ENCODE assay signal across 17 mouse cellular contexts in the genomic region with DNA sequence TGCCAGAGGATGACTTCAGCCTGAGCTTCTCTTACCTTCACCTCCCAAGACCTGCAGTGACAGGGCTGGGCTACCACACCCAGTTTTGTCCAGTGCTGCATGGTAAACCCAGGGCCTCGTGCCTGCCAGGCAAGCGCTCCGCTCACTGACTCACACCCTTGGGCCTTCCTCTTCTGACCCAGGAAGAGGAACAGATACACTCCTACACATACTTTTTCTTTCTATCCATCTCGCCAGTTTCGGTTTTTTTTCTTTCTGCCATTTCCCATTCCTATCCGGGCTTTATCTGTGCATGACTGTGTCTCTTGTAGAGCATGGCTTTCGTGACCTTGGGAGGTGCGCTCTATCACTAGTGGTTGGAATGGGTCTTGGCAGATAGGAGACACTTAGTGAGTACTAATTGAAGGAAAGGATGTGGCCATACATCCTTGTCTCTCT. TPM values are rescaled to one million over a fixed set of nuclear protein-coding genes. Genes with fewer than 3 reads are reported as not detected.
DNase-seq lines count a peak whose midpoint lies in the region; ATAC-seq and TF ChIP-seq lines count a peak whose summit lies in the region.
"Had no signal": no experiment of that assay in that cellular context is flagged by ENCODE, and none has a peak within 500 bp of the region (broad histone marks: within the 10 kb centered on the region; RNA-seq: fewer than 3 reads in every experiment).

No protein-coding gene starts in this region.

- 0 out of 2 replicates have a peak, but pooled peaks cover 2% of the 10 kb centered on the region for H3K36me3 ChIP-seq in liver, adult 2 months (ENCODE audit: control insufficient read depth, insufficient read depth, low read length)
- H3K36me3 ChIP-seq: hindbrain, embryonic 13.5 days had no signal

- no peak overlapping the region for H3K4me3 ChIP-seq in liver, adult 2 months (ENCODE audit: insufficient read depth, low read depth, low read length)
- H3K4me3 ChIP-seq: hindbrain, embryonic 13.5 days had no signal

- TF ChIP-seq POLR2A in liver, adult 2 months (IDR thresholded peaks at IDR 0.05; ENCODE audit: extremely low read depth, insufficient read depth, low read length): no peak

- peaks cover 24% of the 10 kb centered on the region for H3K4me1 ChIP-seq in liver, adult 2 months (ENCODE audit: control insufficient read depth, insufficient read depth, low read length)

- no peak overlapping the region for H3K9ac ChIP-seq in liver, adult 2 months (ENCODE audit: low read depth, low read length)
- H3K9ac ChIP-seq: forebrain, postnatal 0 days; hindbrain, embryonic 13.5 days had no signal

- peak; percentile 44; the same call in 1 of the 2 replicates for ATAC-seq in megakaryocyte progenitor cell, adult 5-6 weeks (replicated peaks; ENCODE audit: poor library complexity)
- ATAC-seq: activated CD4-positive, CD25-positive, alpha-beta regulatory T cell, adult 4 months; forebrain, postnatal 0 days had no signal

- peaks cover 33% of the 10 kb centered on the region for H3K79me2 ChIP-seq in liver, adult 2 months (ENCODE audit: control insufficient read depth, insufficient read depth, low read length)

- DNase-seq in urinary bladder, postnatal 14 days (ENCODE audit: low spot score): peak; percentile 44
- no peak for DNase-seq in urinary bladder, postnatal 10 days (ENCODE audit: low spot score)
- DNase-seq in liver, adult 2 months (ENCODE audit: extremely low read depth, low read depth, low spot score): peak; percentile 43
- DNase-seq in testis, postnatal 10 days (ENCODE audit: low spot score): no peak
- no peak for DNase-seq in gastrocnemius, adult 18-20 months (ENCODE audit: low spot score)
- no peak for DNase-seq in adrenal gland, adult 8-10 months
- DNase-seq: cerebellum, adult 9-10 months; forebrain, postnatal 0 days; gastrocnemius, postnatal 10 days; kidney, adult 18-20 months; kidney, postnatal 4 days; lung, adult 2 months; right cerebral cortex, postnatal 14 days; thymus, postnatal 25 days had no signal

- H3K27ac ChIP-seq in liver, adult 2 months (replicated peaks; ENCODE audit: insufficient read depth, low read depth, low read length): peak overlapping the region; percentile 73
- H3K27ac ChIP-seq: hindbrain, embryonic 13.5 days had no signal

- no peaks in the 10 kb centered on the region for H3K27me3 ChIP-seq in liver, adult 2 months (ENCODE audit: control insufficient read depth, insufficient read depth, low read length)
- H3K27me3 ChIP-seq: hindbrain, embryonic 13.5 days had no signal

- WGBS in liver, adult 2 months: 50% methylated on average over 8 of the region's 8 CpGs

- TF ChIP-seq CTCF in liver, adult 2 months (IDR thresholded peaks at IDR 0.05; ENCODE audit: low read depth, low read length): no peak

RNA-seq across cellular contexts. Expression of a gene that starts 23.8 kb away (rescaled TPM):
- 17.2 and 17.8 TPM in 2 replicates for total RNA-seq in liver, adult 2 months (2014; rRNA removed)
- polyA plus RNA-seq in liver, adult 2 months (2012; rRNA removed): 4.2 and 4.7 TPM in 2 replicates
- total RNA-seq in megakaryocyte progenitor cell, adult 5-6 weeks (2015): 1.0 and 1.6 TPM in 2 replicates
- 0.58 and 1.6 TPM in 2 replicates for total RNA-seq in megakaryocyte progenitor cell, adult 5-6 weeks (2017)
- 1 to 10 TPM; 2.7 to 3.0 TPM for total RNA-seq in gastrocnemius, adult 18-20 months (2021)
- 1 to 10 TPM; 4.5 to 6.5 (median 5.7) TPM for total RNA-seq in adrenal gland, adult 8-10 months (2022)

RNA-seq across cellular contexts. Expression of a gene that starts 24.0 kb away (rescaled TPM):
- total RNA-seq in liver, adult 2 months (2014; rRNA removed): 9.2 and 11.7 TPM in 2 replicates
- 6.4 and 6.5 TPM in 2 replicates for polyA plus RNA-seq in liver, adult 2 months (2012; rRNA removed)
- 4.9 and 5.8 TPM in 2 replicates for total RNA-seq in megakaryocyte progenitor cell, adult 5-6 weeks (2015)
- total RNA-seq in megakaryocyte progenitor cell, adult 5-6 weeks (2017): 16.4 and 16.7 TPM in 2 replicates
- total RNA-seq in gastrocnemius, adult 18-20 months (2021): 10 to 100 TPM; 54.1 to 59.7 TPM
- 10 to 100 TPM; 18.4 to 30.9 (median 25.1) TPM for total RNA-seq in adrenal gland, adult 8-10 months (2022)

Comparison
In these comparisons a context has a peak if more than half of its experiments do, and no peak if none do; other contexts are left out.
1. DNase-seq: peak in urinary bladder, postnatal 14 days (single experiment) and liver, adult 2 months (single experiment); none in urinary bladder, postnatal 10 days (single experiment), testis, postnatal 10 days (single experiment), gastrocnemius, adult 18-20 months (single experiment) and adrenal gland, adult 8-10 months (single experiment).